Mouse (Mus musculus) heart, adult 2 months (tissue): Measurements from ENCODE around the gene C1galt1c1.

Experiments
- CTCF ChIP-seq: fragments of 200-600 bp; IDR thresholded peaks from 2 replicates; pipeline ENCODE4 v1.8.1; 2022; ENCODE audit warnings: antibody characterized with exemption, mild to moderate bottlenecking, moderate library complexity
- EP300 ChIP-seq: fragments of 200-500 bp; IDR thresholded peaks from 2 replicates; pipeline ENCODE4 v1.6.1; 2011; ENCODE audit warnings: low read depth, low read length, control low read depth; ENCODE audit not compliant: insufficient read depth
- POLR2A ChIP-seq: fragments of 200-500 bp; IDR thresholded peaks from 2 replicates; pipeline ENCODE4 v1.6.1; 2011; ENCODE audit warnings: mild to moderate bottlenecking, low read depth, low read length, control low read depth; ENCODE audit not compliant: insufficient read depth

GRCm38 (mm10) chrX:38591749-38592148 is 43.1 kb downstream of the C1galt1c1 start:
- no peak for TF ChIP-seq CTCF
- no peak for TF ChIP-seq EP300
- TF ChIP-seq POLR2A: no peak
